Mouse (Mus musculus) embryonic facial prominence, embryonic 11.5 days (tissue): Measurements from ENCODE around the gene Gm20929. TPM values are rescaled to one million over a fixed set of nuclear protein-coding genes. Genes with fewer than 3 reads are reported as not detected.
"Not testable (repeated sequence)": the region's sequence is repeated elsewhere in the genome, so short reads cannot be mapped to it uniquely, and the experiment has no call there.

Experiments used
- ATAC-seq: fragments of 200-750 bp; cut with Nextera tagmentation; replicated peaks from 2 replicates; pipeline ENCODE4 v1.8.0; 2017; ENCODE audit warnings: low read depth; ENCODE audit not compliant: insufficient number of reproducible peaks, low FRiP score, low TSS enrichment
- DNase-seq: peaks from one replicate; pipeline ENCODE4 v3.0.0-alpha.2; 2015; ENCODE audit warnings: low spot score
- H3K27ac ChIP-seq: fragments of 300-500 bp; sonication (generic); replicated peaks from 2 replicates; pipeline ENCODE4 v1.5.1; 2014; ENCODE audit warnings: mild to moderate bottlenecking, low read depth, low read length, control low read depth
- H3K27me3 ChIP-seq: fragments of 300-500 bp; sonication (generic); 2 replicates; pipeline ENCODE4 v1.6.1; 2014; ENCODE audit warnings: mild to moderate bottlenecking, low read length, moderate library complexity, mixed read lengths; ENCODE audit not compliant: control insufficient read depth, insufficient read depth
- H3K36me3 ChIP-seq: fragments of 300-500 bp; sonication (generic); replicated peaks from 2 replicates; pipeline ENCODE4 v1.6.1; 2014; ENCODE audit warnings: low read depth, mild to moderate bottlenecking, low read length, moderate library complexity, mixed read lengths; ENCODE audit not compliant: control insufficient read depth, insufficient read depth
- H3K4me1 ChIP-seq: fragments of 300-500 bp; sonication (generic); 2 replicates; pipeline ENCODE4 v1.6.1; 2014; ENCODE audit warnings: low read length, mixed read lengths; ENCODE audit not compliant: control insufficient read depth, insufficient read depth
- H3K4me2 ChIP-seq: fragments of 300-500 bp; sonication (generic); 2 replicates; pipeline ENCODE4 v1.6.1; 2014; ENCODE audit warnings: low read depth, mild to moderate bottlenecking, control low read depth, low read length, moderate library complexity
- H3K4me3 ChIP-seq: fragments of 300-500 bp; sonication (generic); 2 replicates; pipeline ENCODE4 v1.5.1; 2014; ENCODE audit warnings: low read depth, low read length, control low read depth
- H3K9ac ChIP-seq: fragments of 300-500 bp; sonication (generic); replicated peaks from 2 replicates; pipeline ENCODE4 v1.6.1; 2014; ENCODE audit warnings: mild to moderate bottlenecking, control low read depth, low read length
- H3K9me3 ChIP-seq: fragments of 300-500 bp; sonication (generic); replicated peaks from 2 replicates; pipeline ENCODE4 v1.6.1; 2016; ENCODE audit warnings: mild to moderate bottlenecking, low read length, inconsistent platforms, mixed read lengths; ENCODE audit not compliant: control insufficient read depth
- WGBS: fragments of 180-500 bp; shearing (Covaris S2); extraction: QIAGEN DNeasy Blood & Tissue Kit; methylation state at CpG from one replicate; pipeline ENCODE4 v1.1.7; 2014; 5-methylcytosine and 5-hydroxymethylcytosine counted together
- polyA plus RNA-seq: library from polyadenylated mRNA; unstranded; fragments of >200 nt; fragmentation: Nextera tagmentation; extraction: Ambion mirVana; gene quantifications from 2 replicates; pipeline ENCODE4 v1.2.1, GENCODE M21; 2014

Gene Gm20929
- polyA plus RNA-seq: not detected in 2 replicates

- H3K27ac ChIP-seq, H3K36me3 ChIP-seq, H3K4me3 ChIP-seq, H3K9me3 ChIP-seq, ATAC-seq, H3K9ac ChIP-seq, H3K4me2 ChIP-seq, H3K27me3 ChIP-seq, DNase-seq, H3K4me1 ChIP-seq: not testable (repeated sequence)
- no CpG with 5 or more reads among the region's 6 CpGs for WGBS
Measured at GRCm38 (mm10) chrY:53843649-53844048, at the start of gene Gm20929. TSS of gene Gm20929 (plus strand) at chrY:53843949.
